Mouse (Mus musculus): Measurements from ENCODE around the gene Sh2d3c. TPM values are rescaled to one million over a fixed set of nuclear protein-coding genes. Genes with fewer than 3 reads are reported as not detected.
A peak's percentile ranks its signal among the peaks of the same experiment; 100 is the strongest.

Gene Sh2d3c
- polyA plus RNA-seq, 1 experiment from 2014 or later = 28.6 TPM

DNA sequence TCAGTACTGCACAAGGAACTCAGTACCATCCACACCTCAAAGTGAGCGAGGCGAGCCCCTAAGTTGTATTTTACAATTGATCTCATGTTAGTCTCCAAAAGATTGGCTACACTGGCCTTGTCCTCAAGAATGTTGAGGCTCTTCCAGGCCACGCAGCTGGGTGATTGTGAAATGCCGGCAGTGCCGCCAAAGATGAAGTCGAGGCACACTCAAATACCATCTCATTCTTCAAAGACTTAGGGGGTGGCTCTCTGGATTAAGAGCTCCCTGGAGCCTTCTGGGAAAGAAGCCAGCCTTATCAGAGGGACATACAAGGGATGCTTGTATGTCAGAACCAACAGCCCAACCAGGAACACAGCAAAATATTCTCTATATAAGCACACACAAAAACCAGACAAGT lies 70.4 kb downstream of the Sh2d3c start:
- WGBS = 89% methylated on average over 6 of the region's 6 CpGs

GRCm38 (mm10) chr2:32795748-32796418 lies 75.0 kb downstream of the Sh2d3c start:
- no peak for DNase-seq (ENCODE audit: extremely low spot score, low spot score)
- peaks cover 60% of the 10 kb centered on the region for H3K36me3 ChIP-seq (replicated peaks)
- no peak overlapping the region for H3K27ac ChIP-seq
- WGBS = 90% methylated on average over 13 of the region's 13 CpGs
- H3K27me3 ChIP-seq (ENCODE audit: poor library complexity, severe bottlenecking) = no peaks in the 10 kb centered on the region
- no peaks in the 10 kb centered on the region for H3K4me1 ChIP-seq
- H3K9me3 ChIP-seq = no peaks in the 10 kb centered on the region
- no peak overlapping the region for H3K4me3 ChIP-seq

More for the DNA sequence above, 70.4 kb downstream of the Sh2d3c start:
- no peak overlapping the region for H3K4me3 ChIP-seq
- H3K9me3 ChIP-seq = no peaks in the 10 kb centered on the region
- no peak overlapping the region for H3K27ac ChIP-seq
- peaks cover 23% of the 10 kb centered on the region for H3K36me3 ChIP-seq (replicated peaks)
- no peaks in the 10 kb centered on the region for H3K27me3 ChIP-seq (ENCODE audit: poor library complexity, severe bottlenecking)
- H3K4me1 ChIP-seq = no peaks in the 10 kb centered on the region
- DNase-seq (ENCODE audit: extremely low spot score, low spot score) = no peak

DNA sequence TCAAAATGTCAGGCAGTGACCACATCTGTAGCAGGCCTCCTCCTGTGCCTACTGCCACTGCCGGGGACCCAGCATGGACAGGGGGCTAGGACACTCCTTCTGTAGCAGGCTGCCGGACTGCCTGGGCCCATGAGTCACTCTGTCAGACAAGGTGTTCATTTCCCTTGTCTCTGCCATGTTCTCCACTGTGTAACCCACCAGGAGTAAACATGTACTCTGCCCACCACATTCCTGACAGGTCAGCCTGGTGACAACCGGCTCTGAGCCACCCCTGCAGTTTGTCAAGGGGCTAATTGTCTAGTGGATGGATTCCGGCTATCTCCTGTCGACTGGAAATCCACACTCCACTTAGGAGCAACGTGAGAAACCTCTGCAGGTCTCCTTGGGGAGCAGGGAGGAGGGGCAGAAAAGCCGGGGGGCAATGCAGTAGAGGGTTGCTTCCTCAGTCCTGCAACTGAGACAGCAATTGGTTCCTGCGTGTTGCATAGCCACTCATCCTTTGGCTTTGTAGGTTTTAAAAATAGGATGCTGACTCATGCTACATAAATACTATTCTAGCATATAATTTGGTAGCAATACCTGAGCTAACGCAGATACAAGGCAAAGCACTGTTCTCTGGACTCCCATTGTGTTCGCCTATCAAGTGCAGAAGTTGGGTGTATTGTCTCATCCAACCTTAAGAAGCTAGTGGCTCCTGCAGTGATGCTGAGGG lies 77.6 kb downstream of the Sh2d3c start:
- Histone ChIP-seq H3K4me3 (no peak overlapping the region), H3K27ac (no peak overlapping the region), H3K36me3 (replicated peaks) (peaks cover 77% of the 10 kb centered on the region), H3K27me3 (ENCODE audit: poor library complexity, severe bottlenecking) (no peaks in the 10 kb centered on the region), H3K9me3 (no peaks in the 10 kb centered on the region), H3K4me1 (no peaks in the 10 kb centered on the region)
- WGBS = 87% methylated on average over 10 of the region's 10 CpGs
- no peak for DNase-seq (ENCODE audit: extremely low spot score, low spot score)

MicroRNA genes within 50 kb of the gene (microRNA counts, 519-probe panel; counts per million panel counts)
- microRNA mmu-miR-2861 = 341 counts per million, percentile 65 among the panel's probes with 10 or more counts

Small RNA genes lying within 50 kb of the gene (microRNA-seq; reads per million reads assigned to microRNA genes)
- not detected for gene Gm47291
- gene Mir2861 = not detected
- not detected for gene Mir3960
- gene Mir8093 = not detected

Other genes with a start within 250 kb of the Sh2d3c start
- 7.3 and 7.8 TPM in 2 replicates for gene Fam102a, start 185.7 kb upstream of the Sh2d3c start, polyA plus RNA-seq (2016; fragmentation: Nextera tagmentation; extraction: Ambion mirVana)
- 104 and 105 TPM in 2 replicates for gene Dpm2, start 150.2 kb upstream of the Sh2d3c start, polyA plus RNA-seq (2016; fragmentation: Nextera tagmentation; extraction: Ambion mirVana)
- gene Pip5kl1, start 146.3 kb upstream of the Sh2d3c start, polyA plus RNA-seq (2016; fragmentation: Nextera tagmentation; extraction: Ambion mirVana) = 1.8 TPM in 2 replicates
- 0.19 and 0.30 TPM in 2 replicates for gene 9430097D07Rik, start 145.4 kb upstream of the Sh2d3c start, polyA plus RNA-seq (2016; fragmentation: Nextera tagmentation; extraction: Ambion mirVana)
- 15.7 and 17.6 TPM in 2 replicates for gene St6galnac4, start 134.0 kb upstream of the Sh2d3c start, polyA plus RNA-seq (2016; fragmentation: Nextera tagmentation; extraction: Ambion mirVana)
- gene St6galnac6, start 121.3 kb upstream of the Sh2d3c start, polyA plus RNA-seq (2016; fragmentation: Nextera tagmentation; extraction: Ambion mirVana) = 13.3 and 13.8 TPM in 2 replicates
- gene Ak1, start 99.3 kb upstream of the Sh2d3c start, polyA plus RNA-seq (2016; fragmentation: Nextera tagmentation; extraction: Ambion mirVana) = 17.8 and 20.2 TPM in 2 replicates
- 24.5 and 24.7 TPM in 2 replicates for gene Eng, start 74.5 kb upstream of the Sh2d3c start, polyA plus RNA-seq (2016; fragmentation: Nextera tagmentation; extraction: Ambion mirVana)
- 27.4 and 29.5 TPM in 2 replicates for gene Fpgs, start 16.9 kb upstream of the Sh2d3c start, polyA plus RNA-seq (2016; fragmentation: Nextera tagmentation; extraction: Ambion mirVana)
- gene Cdk9, start 8.0 kb upstream of the Sh2d3c start, polyA plus RNA-seq (2016; fragmentation: Nextera tagmentation; extraction: Ambion mirVana) = 135 and 139 TPM in 2 replicates
- gene 6330409D20Rik, start 20.0 kb downstream of the Sh2d3c start, polyA plus RNA-seq (2016; fragmentation: Nextera tagmentation; extraction: Ambion mirVana) = 0.69 and 1.2 TPM in 2 replicates
- gene Tor2a, start 36.2 kb downstream of the Sh2d3c start, polyA plus RNA-seq (2016; fragmentation: Nextera tagmentation; extraction: Ambion mirVana) = 54.0 and 54.9 TPM in 2 replicates
- 0.32 and 0.36 TPM in 2 replicates for gene Ttc16, start 54.6 kb downstream of the Sh2d3c start, polyA plus RNA-seq (2016; fragmentation: Nextera tagmentation; extraction: Ambion mirVana)
- 4.4 and 5.1 TPM in 2 replicates for gene Ptrh1, start 54.7 kb downstream of the Sh2d3c start, polyA plus RNA-seq (2016; fragmentation: Nextera tagmentation; extraction: Ambion mirVana)
- 1.1 and 1.2 TPM in 2 replicates for gene Cfap157, start 63.4 kb downstream of the Sh2d3c start, polyA plus RNA-seq (2016; fragmentation: Nextera tagmentation; extraction: Ambion mirVana)
- 18.7 and 20.8 TPM in 2 replicates for gene Stxbp1, start 126.2 kb downstream of the Sh2d3c start, polyA plus RNA-seq (2016; fragmentation: Nextera tagmentation; extraction: Ambion mirVana)
- gene Fam129b, start 155.1 kb downstream of the Sh2d3c start, polyA plus RNA-seq (2016; fragmentation: Nextera tagmentation; extraction: Ambion mirVana) = 22.8 and 25.3 TPM in 2 replicates
- 192 and 197 TPM in 2 replicates for gene Rpl12, start 240.5 kb downstream of the Sh2d3c start, polyA plus RNA-seq (2016; fragmentation: Nextera tagmentation; extraction: Ambion mirVana)
- gene Lrsam1, start 240.6 kb downstream of the Sh2d3c start, polyA plus RNA-seq (2016; fragmentation: Nextera tagmentation; extraction: Ambion mirVana) = 6.6 and 8.0 TPM in 2 replicates

All from forebrain, embryonic 10.5 days (tissue).